Mouse (Mus musculus) embryo, embryonic 10.5 days (tissue): Measurements from ENCODE around the gene Spaca4.
A peak's percentile ranks its signal among the peaks of the same experiment; 100 is the strongest.

Experiments
- DNase-seq: peaks from one replicate; pipeline ENCODE4 v3.0.0-alpha.2; 2015; ENCODE audit warnings: low spot score

Gene Spaca4

DNA sequence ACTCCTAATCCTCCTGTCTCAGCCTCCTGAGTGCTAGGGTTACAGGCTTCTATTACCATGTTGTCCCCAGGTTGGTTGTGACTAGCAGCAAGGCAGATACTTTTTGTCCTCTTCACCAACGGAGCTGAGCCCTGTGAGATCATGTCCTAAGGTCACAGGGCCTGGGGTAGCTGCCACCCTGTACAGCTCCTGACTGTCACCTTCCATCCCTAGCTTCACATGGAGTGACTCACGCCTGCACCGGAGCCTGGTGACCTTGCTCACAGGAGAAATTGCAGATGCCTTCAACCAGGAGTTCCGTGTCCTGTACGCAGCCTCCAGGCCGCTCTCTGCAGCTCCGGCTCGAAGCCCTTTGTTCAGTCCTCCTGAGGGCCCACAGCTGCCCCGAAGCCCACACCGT lies 806 bp upstream of the Spaca4 start:
- DNase-seq = no peak

DNA sequence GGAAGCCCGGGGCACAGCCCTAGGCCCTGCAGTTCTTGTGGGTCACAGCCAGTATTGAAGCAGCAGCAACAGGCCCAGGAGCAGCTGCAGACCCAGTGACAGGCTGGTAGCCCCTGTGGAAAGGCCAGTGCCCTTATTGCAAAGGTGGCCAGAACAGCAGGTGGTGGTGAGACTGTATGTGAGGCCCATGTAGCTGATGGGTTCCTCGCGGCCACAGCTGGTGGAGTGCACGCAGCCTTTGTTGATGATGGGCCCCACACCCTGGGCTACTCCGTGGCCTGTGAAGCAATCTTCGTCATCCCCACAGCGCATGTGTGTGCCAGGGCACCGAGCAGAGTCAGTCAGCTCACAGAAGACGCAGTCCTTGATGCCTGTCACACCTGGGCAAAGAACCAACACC lies 462 bp downstream of the Spaca4 start:
- DNase-seq = no peak

DNA sequence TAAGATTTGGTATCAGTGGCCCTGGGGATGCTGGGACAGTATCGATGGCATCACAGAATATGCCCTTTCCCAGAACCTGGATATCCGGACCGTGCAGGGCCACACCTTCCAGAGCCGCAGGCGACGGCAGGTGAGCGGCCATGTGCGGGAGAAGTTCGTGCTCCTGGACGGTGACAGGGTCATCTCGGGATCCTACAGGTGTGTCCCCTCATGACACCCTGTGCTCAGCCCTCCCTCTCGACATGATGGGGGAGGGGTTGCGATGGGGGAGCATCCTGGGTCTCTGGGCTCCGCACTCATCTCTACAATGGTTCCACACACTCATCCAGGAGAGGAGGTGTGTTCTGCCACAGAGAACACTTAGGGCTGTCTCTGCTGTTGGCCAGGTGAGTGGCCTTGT lies 1.8 kb downstream of the Spaca4 start:
- no peak for DNase-seq

DNA sequence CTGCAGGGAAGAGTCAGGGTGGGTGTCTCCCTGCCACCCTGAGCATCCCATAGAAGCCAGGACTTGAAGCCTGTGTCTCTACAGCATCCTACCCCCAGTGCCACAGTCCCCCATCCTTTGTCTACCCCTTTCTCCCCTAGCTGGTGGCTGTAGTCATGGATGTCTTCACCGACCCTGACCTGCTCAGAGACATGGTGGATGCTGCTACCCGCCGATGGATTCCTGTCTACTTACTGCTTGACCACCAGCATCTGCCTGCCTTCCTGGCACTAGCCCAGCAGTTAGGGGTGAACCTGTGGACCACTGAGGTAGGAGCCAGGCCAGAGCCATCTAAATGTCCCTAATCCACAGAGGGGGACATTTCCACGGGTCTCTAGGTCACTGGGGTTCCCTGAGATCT lies 2.3 kb downstream of the Spaca4 start:
- DNase-seq = no peak

DNA sequence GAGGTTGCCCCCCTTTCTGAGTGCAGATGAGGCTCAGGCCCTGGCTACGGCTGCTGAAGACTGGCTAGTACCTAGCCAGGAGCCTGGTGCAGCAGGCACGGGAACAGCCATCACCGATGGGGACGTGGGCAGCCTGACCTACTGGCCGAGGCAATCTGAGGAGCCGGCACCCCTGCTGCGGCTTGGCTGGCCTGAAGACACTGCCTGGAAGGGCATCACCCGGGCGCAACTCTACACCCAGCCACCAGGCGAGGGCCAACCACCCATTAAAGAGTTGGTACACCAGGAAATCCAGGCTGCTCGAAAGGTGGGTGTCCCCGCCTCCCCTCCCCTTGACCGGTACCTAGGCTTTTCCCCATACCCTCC lies 3.3 kb downstream of the Spaca4 start:
- no peak for DNase-seq

DNA sequence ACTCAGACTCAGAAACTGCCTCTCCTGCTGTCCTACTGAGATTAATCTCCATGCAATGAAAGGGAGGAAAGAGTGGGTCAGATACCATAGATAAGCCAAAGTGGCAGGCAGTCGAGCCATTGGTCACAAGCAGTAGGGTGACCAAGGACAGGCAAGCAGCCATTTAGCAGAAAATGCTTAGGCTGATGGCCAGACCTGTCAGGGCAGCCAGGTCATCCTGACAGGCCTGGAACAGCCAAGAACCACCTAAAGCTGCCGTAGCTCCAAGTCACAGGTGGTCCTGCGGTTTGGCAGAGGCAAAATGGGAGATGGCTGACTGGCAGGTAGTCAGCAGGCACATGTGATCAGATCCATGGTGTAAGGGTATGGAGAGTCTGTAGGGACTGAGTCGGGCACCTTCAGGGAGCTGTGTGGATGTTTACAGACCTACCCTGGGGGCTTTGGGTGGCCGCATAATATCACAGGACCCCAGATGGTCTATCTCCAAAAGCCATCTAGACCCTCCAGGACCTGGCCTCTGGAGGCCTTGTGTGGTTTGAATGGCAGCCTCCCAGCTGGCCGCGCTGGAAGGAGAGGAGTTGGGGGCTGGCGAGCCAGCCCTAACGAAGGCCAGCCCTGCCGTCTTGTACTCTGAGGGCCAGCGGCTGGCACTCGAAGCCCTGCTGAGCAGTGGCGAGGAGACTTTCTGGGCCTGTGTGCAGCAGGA lies 3.8 kb downstream of the Spaca4 start:
- no peak for DNase-seq

DNA sequence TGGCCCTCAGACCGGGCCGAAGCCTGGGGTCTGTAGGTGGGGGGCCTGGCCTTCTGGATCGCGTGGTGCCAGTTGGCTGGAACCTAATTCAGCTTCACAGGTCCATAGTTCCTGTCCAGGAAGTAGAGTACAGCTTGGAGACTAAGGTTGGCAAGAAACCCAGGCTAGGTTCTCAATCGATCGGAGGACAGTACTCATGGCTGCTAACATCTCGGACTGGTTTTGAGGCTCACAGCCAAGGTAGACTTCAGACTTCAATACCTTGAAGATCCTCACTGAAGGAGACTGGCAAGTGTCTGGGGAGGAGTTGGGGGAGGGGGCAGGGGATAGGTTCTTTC lies 4.4 kb downstream of the Spaca4 start:
- no peak for DNase-seq

DNA sequence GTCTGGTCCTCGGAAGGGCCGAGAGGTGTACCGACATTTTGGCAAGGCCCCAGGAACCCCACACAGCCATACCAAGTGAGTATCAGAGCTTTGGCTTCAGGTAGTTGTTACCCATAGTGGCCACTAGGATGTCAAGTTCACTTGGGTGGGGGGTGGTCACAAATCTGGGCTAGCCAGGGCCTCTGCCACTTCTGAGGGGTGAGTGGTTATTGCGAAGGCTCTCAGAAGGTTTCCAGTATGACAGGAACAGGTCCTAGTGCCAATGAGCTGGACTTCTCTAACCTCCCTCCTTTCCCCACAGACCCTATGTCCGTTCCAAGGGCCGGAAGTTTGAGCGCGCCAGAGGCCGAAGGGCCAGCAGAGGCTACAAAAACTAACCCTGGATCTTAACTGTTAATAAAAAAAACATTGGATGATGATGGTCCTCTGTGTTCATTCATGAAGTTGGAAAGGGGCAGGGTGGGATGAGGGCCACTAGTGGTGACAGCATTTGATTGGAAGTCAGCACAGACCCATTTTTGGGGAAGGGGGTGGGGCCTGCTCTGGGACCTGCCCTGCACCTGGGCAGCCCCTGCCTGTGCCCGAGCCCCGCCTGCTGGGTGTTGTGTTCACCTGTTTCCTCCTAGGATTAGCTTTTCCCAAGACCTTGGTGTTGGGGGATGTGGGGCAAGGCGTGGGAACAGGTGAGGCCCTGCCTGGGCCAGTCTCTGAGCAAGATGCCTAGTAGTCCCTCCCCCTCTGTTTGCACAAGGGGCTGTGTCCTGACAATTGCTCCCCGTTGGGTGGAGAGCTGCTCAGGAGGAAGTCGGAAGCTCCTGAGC lies 5.0 kb downstream of the Spaca4 start, which contains the start of gene Fam83e:
Gene Fam83e, plus strand, starts transcription at position 800 of the 821 bp plus-strand sequence.
- DNase-seq = no peak

DNA sequence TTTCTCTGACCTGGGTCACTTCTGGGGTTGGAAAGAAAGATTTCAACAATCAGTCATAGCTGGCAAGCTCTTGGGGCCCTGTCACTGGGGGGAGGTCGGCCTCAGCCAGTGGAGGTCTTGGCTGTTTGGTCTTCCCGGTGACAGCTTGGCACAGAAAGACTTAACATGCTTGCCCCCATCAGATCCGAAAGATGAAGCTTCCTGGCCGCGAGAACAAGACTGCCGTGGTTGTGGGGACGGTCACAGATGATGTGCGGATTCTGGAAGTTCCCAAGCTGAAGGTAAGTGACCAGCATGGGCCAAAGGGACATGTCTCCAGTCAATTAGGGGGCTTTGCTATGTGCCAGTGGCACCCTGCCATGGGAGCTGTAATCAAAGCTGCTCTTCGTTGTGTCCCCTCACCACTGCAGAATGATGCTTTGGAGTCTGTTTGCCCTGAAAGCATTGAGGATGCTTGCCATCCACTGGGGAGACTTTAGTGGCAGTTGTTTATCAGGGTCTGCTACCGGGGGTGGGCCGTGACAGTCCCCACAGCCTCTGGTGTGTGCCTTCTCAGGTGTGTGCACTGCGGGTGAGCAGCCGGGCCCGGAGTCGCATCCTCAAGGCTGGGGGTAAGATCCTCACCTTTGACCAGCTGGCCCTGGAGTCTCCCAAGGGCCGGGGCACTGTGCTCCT lies 5.7 kb downstream of the Spaca4 start:
- DNase-seq = no peak

DNA sequence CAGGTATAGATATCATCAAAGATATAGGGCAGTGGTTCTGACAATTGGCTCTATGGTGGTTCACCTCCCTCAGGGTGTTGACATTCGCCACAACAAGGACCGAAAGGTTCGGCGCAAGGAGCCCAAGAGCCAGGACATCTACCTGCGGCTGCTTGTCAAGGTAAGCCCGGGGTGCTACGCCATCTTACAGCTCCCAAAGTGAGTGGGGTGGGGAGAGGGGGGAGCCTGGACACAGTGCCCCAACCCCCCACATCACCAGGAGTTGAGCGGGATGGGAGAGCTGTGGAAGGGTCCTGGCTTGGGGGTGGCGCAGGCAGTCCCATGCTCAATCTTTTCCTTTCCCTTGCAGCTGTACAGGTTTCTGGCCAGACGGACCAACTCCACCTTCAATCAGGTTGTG lies 6.4 kb downstream of the Spaca4 start:
- DNase-seq = no peak

DNA sequence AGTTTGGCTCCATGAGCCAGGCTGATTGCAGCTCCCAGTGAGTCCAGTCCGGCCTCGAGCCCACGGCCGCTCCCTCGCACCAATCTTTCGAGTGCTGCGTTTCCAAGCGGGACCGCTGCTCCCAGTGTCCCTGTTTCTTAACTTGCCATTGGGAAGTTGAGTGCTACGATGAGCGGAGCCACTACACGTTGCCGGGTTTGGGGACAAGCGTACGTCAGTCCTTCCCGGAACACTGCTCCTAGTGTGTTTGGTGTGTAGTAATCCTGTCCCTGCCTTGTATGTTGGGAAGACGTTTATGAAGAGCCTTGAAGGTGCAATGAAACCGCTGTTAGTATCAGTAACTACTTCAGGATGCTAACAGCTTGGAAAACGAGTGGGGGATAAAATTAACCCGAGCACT lies 7.3 kb downstream of the Spaca4 start:
- DNase-seq = no peak

DNA sequence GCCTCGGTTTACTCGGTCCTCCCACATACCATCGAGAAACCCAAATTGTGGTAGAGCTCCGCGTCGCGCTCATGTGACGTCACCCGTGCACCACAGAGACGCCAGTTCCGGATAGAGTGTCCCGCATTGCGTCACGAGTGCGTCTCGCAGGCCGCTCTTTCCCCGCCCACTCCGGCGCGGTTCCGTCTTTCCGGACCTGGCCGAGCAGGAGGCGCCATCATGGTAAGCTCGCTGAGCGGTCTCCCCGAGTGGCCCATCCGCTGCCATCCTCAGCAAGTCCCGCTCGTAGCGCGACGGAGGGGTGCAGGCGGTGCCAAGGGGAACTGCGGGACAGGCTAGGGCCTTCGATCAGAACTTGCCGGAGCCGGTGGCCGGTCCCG lies 7.7 kb downstream of the Spaca4 start, which contains the start of gene Sphk2:
Gene Sphk2, minus strand, starts transcription at position 85 of the 380 bp plus-strand sequence.
- DNase-seq = peak; percentile 98

DNA sequence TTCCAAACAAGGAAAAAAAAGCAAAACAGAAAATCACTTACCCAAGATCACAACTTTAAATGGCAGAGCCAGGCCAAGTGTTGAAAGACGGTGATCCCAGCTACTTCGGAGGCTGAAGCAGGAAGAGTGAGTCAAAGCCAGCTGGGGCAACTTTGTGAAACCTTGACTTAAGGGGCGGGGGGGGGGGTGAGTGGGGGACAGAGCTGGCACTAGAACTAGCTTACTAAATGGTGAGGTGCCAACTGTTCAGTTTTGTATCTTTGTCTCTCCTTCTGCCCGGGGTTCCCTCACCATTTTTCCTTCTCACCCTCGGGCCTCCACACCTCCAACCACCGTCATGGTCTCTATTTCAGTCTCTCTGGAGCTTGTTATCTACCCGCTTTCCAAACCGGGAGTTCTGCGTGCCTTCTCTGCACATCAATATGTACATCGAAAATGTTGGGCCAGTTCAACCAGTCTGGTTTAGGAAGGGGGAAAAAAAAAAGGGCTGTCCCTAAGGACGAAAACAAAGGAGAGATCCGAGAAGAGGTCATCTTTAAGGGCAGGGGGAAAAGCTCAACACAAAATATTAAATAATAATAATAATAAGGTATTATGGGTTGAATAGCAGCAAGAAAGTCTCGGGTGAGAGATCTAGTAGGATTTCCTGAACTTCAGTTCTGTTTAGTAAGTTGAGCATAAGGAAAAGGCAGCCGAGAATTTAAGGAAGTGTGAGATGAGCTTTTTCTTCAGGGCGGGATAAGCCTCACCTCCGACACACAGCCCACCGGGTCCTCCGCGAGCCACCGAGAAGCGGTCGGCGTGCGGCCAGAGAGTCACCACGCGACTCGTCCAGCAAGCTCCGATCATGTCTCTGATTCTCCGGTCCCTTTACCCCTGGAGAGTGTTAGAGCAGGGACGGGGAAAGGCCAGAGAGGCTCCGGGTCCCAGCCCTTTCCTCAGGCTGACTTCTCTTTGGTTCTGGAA lies 8.4 kb downstream of the Spaca4 start:
- DNase-seq = no peak

DNA sequence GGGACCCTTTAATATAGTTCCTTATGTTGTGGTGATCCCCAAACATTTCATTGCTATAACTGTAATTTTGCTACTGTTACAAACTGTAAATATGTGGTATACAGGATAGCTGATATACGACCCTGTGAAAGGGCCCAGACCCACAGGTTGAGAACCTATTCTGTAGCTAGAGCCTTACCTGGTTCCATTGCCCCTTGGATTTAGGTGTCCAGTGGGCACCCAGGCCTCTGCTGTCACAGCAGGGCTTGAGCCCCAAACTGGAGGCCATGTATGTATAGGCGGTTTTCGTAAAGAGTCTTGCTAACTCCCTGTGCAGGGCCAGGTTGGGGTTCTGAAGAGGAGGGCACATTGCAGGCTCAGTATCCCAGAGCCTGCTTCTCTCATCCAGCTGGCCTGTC lies 9.2 kb downstream of the Spaca4 start:
- DNase-seq = no peak

DNA sequence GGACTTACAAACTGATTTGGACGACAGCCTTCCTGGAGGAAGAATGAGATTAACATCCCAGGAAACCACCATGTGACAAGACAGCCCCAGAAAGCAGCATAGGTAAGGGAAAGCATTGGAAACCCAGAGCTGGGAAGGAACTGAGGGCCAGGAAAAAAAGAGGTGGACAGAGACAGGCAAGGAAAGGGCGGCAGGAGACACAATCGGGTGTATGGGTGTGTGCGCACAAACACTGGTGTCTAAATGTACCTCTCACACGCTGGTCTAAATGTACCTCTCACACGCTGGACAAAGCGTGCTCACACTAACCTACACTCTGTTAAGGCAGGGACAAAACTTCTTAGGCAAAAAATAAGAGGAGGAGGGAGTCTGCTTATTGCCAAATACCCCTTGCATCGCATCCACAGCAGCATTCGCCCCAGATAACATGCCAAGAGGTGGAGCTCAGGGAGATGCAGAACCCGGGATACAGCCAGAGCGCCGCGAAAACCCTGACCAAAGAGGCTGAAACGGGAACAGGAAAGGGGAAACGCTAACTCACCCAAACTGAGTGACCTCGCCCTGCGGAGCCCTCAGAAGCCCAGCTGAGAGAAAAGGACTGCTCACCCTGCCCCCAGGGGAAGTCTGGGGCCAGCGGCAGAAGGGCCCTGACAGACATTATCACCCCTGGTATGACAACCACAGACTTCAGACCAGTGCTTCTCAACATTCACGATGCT lies 9.7 kb downstream of the Spaca4 start:
- DNase-seq = no peak

DNA sequence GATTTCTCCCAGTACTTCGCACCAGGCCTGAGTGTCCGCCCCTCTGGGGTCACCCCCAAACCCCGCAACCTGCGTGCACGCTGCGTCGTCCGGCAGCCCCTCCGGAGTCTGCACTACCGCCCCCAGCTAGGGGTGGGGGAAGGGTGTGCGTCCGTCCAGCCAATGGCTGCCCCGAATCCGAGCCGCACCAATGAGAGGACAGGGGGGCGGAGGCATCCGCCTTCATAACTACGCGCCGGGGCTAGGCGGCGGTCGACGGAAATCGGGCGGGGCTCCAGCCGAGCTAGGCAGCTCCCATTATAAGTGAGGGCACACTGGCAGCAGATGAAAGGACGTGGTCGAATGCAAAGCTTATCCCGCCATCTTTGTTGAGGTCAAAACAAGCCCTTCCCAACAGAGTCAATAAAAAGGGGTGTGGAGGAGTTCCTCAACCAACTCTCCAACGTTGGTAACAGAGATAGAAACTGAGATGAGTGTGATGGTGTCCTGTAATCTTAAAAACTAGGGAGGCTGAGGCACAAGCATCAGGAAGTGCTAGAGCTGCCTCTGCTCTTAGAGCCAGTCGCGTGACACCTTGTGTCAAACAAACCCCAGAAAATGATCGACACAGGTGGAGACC lies 10.4 kb downstream of the Spaca4 start, which contains the start of gene Rpl18:
Gene Rpl18, plus strand, starts transcription at position 368 of the 619 bp plus-strand sequence.
- peak; percentile 98 for DNase-seq

DNA sequence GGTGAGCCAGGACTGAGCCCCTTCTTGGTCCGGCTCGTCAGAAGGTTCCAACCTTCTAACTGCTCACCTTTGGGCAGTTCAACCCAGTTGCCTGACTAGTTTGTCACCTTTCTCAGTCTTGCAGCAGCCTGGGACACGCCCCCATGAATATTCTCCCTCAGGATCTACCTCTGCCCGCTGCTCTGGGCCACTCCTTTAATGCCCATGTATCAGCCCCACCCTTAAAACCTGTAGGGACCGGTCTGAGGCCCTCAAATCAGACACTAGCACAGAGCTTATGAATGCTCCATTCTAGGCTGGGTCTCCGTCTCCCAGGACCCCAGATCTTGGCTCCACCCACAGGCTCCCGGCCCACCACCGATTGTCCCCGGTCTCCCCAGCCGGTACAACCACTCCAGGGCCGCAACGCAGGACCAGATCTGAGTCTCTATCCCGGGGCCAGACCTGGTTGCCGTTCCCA lies 11.0 kb downstream of the Spaca4 start:
- DNase-seq = no peak

DNA sequence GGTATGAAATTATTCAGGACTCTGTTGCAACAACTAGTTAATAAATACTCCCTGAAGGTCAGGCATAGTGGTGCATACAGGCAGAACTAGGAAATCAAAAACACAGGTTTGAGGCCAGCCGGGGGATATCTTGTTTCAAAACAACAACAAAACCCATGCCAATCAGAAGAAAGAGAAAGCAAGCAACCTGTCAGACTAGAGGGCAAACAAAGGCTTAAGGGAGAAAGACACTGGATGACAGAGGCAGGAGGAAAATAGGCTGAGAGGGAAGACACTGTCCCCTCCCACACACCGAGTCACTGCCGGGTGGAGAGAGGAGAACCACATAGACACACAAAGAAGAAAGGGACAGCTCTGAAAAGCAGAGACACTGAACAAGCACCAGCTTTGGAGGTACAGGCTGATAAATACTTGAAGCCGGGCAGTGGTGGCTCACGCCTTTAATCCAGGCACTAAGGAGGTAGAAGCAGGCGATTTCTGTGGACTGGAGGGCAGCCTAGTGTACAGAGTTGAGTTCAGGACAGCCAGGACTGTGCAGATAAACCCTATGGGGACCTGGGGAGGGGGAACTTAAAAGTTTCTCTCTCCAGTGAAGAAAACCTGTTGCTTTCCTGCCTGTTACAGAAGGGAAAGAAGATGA lies 11.6 kb downstream of the Spaca4 start:
- DNase-seq = no peak

DNA sequence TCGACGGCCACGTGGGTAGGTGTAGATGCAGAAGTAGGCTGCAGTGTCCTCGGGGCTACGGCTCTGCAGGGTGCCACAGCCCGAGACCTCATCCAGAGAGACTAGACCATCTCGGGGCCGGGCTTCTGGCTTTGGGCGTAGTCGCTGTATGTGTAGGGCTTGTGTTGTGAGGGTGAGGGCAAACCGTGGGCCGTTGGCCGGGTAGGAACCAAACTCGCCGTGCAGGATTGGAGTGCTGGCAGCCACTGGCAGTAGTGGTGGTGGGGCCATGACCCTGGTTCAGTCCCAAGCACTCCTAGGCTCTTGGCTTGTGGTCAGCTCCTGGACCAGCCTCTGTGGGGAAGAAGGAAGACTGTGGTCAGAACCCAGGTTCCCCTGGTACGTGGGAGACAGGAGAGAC lies 12.2 kb downstream of the Spaca4 start:
- DNase-seq = no peak
